Mouse (Mus musculus) layer of hippocampus, adult 2 months (tissue): ENCODE results near the gene Caskin1. TPM values are rescaled to one million over a fixed set of nuclear protein-coding genes. Genes with fewer than 3 reads are reported as not detected.

ENCODE experiments used
- DNase-seq, 2 experiments: peaks; one replicate each; pipeline ENCODE4 v3.0.0; 2022; ENCODE audit warnings: low spot score in 2 of 2
- H3K27ac ChIP-seq: fragments of 200-600 bp; 2 replicates; pipeline ENCODE4 v1.8.1; 2022
- H3K4me3 ChIP-seq: fragments of 200-600 bp; 2 replicates; pipeline ENCODE4 v1.8.1; 2022; ENCODE audit warnings: mild to moderate bottlenecking
- CTCF ChIP-seq: fragments of 200-600 bp; conservative IDR thresholded peaks from 2 replicates; pipeline ENCODE4 v1.8.1; 2022; ENCODE audit warnings: antibody characterized with exemption, mild to moderate bottlenecking, moderate library complexity
- total RNA-seq, 2 experiments: library from RNA; stranded (reverse); gene quantifications; 2 replicates each; pipeline ENCODE4 v1.2.3; 2021

Caskin1 gene
- total RNA-seq, 2 experiments from 2014 or later = 153 to 158 TPM

- no peak for TF ChIP-seq CTCF
- DNase-seq = no peak
- Histone ChIP-seq H3K27ac (peak overlapping the region; percentile 76), H3K4me3 (no peak overlapping the region)
Observed at GRCm38 (mm10) chr17:24514270-24515257, 26.2 kb downstream of the Caskin1 start.

GRCm38 (mm10) chr17:24520450-24520849 lies 32.0 kb downstream of the Caskin1 start:
- Histone ChIP-seq H3K4me3 (no peak overlapping the region), H3K27ac (no peak overlapping the region)
- TF ChIP-seq CTCF = no peak
- DNase-seq = no peak

DNA sequence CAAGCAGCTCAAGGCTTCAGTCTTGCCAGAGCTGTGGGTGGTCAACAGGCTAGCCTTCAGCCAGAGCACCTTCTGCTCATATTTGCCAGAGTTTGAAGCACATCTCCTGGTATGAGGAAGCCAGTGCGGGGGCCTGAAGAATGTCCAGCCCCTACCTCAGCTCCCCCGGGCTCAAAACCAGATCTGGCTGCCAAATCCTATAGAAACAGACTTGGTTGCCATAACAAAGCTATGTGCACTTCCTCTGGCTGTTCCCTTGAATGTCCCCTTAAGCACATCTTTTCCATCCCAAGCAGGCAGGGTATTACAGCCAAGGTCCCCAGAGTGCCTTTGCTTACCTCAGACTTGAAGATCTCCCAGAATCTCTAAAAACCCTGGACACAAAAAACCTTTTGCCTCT lies 36.3 kb downstream of the Caskin1 start:
- H3K4me3 ChIP-seq = no peak overlapping the region
- TF ChIP-seq CTCF = no peak
- no peak overlapping the region for H3K27ac ChIP-seq
- no peak for DNase-seq

DNA sequence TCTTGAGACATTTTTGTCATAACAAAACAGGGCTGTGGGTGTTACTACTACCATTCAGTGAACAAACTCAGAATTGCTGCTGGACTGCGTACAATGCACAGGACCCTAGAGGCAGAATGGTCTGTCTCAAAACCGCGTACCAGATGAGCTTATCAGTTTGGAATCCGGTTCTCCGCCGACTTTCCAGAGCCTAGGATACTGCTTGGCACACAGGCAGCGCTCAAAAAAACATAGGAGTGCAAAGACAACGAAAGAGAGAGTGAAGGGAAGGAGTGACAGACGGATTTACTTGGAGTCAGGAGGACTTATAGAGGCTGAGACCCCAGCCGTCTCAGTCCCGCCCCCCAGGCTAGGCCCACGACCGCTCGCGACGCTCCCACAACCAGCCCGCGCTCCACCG lies 38.9 kb downstream of the Caskin1 start:
- peak overlapping the region; percentile 95 for H3K4me3 ChIP-seq

DNA sequence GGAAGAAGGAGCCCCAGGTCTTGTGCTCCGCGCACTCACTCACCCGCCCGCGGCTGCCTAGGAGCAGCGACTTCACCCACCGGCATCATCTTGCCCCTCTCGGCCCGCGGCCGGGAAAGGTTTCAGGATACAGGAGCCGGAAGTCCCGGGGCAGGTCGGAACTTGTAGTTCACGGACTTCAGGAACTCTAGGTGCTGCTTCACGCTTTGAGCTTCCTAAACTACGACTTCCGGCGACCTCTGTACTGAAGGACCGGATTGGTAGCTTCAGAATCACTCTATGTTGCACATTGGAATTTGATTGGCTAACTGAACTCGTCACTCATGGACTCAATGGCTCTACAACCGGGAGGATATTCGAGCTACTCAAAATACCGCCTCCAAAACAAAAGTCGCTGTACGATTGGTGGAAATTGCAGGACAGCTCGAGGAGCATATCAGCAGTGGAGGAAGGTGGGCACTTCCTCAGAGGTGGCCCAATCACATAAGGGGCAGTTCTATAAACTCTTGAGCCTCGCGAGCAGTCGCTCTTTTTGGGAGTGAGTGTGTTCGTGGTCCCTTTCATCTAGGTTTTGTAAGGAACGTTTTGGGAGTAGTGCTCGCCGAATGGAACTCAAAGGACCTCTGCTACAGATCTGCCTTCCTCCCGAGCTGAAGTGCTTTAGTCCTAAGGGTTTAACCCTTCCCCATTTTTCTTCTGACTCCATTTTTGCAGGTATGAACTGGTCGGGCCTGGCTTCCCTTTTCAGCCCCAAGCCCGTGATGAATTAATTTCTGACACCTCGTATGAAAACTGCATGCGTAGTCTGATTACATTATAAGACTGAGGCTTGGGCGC lies 39.5 kb downstream of the Caskin1 start, which contains the start of gene Traf7:
Traf7 (minus strand) TSS at position 216 of the 837 bp plus-strand sequence.
- peak; percentile 91 to 99 for DNase-seq
- Histone ChIP-seq H3K27ac (peak within 1 kb of the TSS; percentile 91), H3K4me3 (peak within 1 kb of the TSS; percentile 95)
- TF ChIP-seq CTCF = no peak

More for the DNA sequence above, 38.9 kb downstream of the Caskin1 start:
- H3K27ac ChIP-seq = peak overlapping the region; percentile 91
- DNase-seq = no peak
- TF ChIP-seq CTCF = no peak

GRCm38 (mm10) chr17:24528560-24528918 lies 40.1 kb downstream of the Caskin1 start:
- peak overlapping the region; percentile 91 for H3K27ac ChIP-seq
- H3K4me3 ChIP-seq = peak overlapping the region; percentile 74
- no peak for DNase-seq
- no peak for TF ChIP-seq CTCF

DNA sequence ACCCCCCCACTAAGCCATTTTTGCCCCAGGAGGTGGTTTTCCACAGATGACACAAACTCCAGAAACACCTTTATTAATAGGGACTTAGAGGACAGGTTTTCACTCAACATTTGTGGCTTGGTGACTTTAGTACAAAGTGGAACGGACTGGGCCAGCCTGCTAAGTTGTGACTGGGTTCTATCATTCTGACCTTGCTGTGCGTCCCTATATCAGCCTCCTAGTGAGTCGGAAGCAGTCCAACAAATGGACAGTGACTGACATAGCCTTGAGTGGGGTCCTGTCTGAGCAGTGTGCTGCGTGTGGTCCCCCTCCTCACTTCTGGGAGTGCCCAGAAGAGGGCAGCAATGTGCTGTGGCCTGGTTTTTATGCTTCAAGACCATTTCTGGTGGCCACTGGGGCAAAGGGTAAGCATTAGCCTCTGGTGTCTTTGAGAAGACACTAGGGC lies 40.6 kb downstream of the Caskin1 start:
- Histone ChIP-seq H3K27ac (peak overlapping the region; percentile 91), H3K4me3 (peak overlapping the region; percentile 74)
- DNase-seq = peak in 1 of 2 experiments; percentile 60
- peak; percentile 90 for TF ChIP-seq CTCF

- Histone ChIP-seq H3K4me3 (peak overlapping the region; percentile 74), H3K27ac (peak overlapping the region; percentile 91)
- no peak for TF ChIP-seq CTCF
- DNase-seq = no peak
Observed at GRCm38 (mm10) chr17:24529883-24530282, 41.5 kb downstream of the Caskin1 start.

- TF ChIP-seq CTCF = peak; percentile 73
- H3K27ac ChIP-seq = peak overlapping the region; percentile 91
- DNase-seq = no peak
- H3K4me3 ChIP-seq = peak overlapping the region; percentile 29; the same call in 1 of the 2 replicates
Observed at GRCm38 (mm10) chr17:24530361-24531050, 42.1 kb downstream of the Caskin1 start.

GRCm38 (mm10) chr17:24531064-24531463 lies 42.7 kb downstream of the Caskin1 start:
- H3K27ac ChIP-seq = peak overlapping the region; percentile 91
- no peak for TF ChIP-seq CTCF
- no peak for DNase-seq

DNA sequence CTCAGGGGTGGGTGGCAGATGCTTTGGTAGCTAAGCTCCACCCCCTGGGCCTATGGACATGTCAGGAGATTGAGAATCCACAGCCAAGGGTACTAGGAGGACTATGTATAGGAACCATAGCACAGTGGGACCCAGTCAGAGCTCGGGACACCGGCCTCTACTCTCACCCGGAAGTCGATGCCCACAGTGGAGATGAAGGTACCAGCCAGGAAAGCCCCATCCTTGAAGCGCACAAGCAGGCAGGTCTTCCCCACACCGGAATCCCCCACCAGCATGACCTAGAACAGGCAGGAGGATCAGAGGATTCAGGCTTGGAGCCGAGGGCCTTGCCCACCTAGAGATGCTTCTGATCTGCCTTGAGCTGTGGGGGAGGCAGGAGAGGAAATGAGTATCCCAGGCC lies 43.6 kb downstream of the Caskin1 start:
- peak overlapping the region; percentile 91 for H3K27ac ChIP-seq
- TF ChIP-seq CTCF = no peak
- peak overlapping the region; percentile 69 for H3K4me3 ChIP-seq
- DNase-seq = no peak

More at GRCm38 (mm10) chr17:24531064-24531463, 42.7 kb downstream of the Caskin1 start:
- H3K4me3 ChIP-seq = peak overlapping the region; percentile 69; the same call in 1 of the 2 replicates
